Mouse (Mus musculus) activated CD4-positive, CD25-positive, alpha-beta regulatory T cell, adult 9 weeks (primary cell): ENCODE measurements around the gene 2310033P09Rik. TPM values are rescaled to one million over a fixed set of nuclear protein-coding genes. Genes with fewer than 3 reads are reported as not detected.

Experiments used
- polyA plus RNA-seq: library from polyadenylated mRNA; unstranded; fragments of 100-300 nt; shearing (Covaris generic); gene quantifications from one replicate; pipeline ENCODE4 v1.2.1, GENCODE M21; 2017

The 2310033P09Rik gene
- polyA plus RNA-seq, result 28.9 TPM

DNA sequence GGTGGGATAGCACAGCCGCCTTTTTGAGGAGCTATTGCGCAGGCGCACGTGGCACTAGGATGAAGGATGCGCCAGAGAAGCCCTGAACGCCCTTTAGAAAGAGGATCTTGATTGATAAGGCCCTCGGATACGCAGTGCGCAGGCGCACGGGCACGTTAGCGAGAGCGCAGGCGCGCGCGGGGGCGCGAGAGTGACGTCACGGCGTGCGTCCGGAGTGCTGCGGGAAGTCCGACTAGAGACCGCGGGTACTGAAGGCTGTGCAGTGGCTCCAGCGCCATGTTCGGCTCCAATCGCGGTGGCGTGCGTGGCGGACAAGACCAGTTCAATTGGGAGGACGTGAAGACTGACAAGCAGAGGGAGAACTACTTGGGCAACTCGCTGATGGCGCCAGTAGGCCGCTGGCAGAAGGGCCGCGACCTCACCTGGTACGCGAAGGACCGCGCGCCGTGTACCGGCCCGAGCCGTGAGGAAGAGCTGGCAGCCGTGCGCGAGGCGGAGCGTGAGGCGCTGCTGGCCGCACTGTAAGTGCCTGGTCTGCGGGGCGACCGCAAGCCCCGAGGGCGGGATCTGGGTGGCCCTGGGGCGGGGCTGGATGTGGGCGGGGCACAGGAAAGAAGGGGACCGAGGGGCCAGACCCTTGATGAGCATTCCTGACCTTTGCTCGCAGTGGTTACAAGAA lies at the start of gene 2310033P09Rik:
2310033P09Rik (plus strand) TSS at position 169 of the 679 bp plus-strand sequence.

DNA sequence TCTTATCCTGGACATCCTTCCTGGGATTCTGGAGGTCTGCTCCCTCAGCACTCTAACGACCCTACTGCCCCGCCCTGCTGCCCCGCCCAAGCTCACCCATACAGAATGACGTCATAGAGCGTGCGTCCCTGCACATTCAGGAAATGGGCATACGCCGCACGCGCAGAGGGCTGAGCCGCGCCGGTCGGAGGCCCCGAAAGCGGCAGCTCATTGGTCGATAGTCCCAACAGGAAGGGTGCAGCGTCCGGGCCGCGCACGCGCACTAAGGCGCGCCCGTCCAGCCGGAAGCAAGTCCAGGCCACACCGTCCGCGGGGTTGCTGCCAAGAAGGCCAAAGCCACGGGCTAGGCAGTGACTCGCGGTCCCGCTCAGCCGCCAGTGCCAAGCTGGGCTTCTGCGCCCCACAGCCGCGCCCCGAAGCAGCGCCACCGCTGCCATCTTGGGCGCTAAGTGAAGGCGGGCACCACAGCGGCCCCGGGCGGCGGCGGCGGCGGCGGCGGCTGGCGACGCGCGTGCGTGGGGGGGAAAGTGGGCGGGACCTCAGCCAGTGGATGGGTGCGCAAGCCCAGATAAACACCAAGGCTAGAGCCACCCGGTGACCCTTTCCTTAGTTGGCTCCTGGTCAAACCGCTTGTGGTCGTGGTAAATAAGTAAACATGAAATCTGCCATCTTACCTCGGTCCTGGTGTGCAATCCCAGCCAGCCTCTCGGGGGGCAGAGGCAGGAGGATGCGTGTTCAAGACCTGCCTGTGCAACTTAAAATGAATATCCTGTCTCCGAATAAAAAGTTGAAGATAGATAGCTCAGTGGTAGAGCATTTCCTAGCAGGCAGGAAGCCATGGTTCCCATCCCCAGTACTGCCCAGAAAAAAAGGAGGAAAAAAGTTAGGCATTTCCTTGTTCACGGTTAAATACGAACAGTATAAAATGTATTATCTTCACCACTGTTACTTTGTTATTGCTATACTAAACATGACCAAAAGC lies 44.6 kb upstream of the 2310033P09Rik start, which contains the start of gene Iba57:
Iba57 (minus strand) TSS at position 485 of the 982 bp plus-strand sequence.

DNA sequence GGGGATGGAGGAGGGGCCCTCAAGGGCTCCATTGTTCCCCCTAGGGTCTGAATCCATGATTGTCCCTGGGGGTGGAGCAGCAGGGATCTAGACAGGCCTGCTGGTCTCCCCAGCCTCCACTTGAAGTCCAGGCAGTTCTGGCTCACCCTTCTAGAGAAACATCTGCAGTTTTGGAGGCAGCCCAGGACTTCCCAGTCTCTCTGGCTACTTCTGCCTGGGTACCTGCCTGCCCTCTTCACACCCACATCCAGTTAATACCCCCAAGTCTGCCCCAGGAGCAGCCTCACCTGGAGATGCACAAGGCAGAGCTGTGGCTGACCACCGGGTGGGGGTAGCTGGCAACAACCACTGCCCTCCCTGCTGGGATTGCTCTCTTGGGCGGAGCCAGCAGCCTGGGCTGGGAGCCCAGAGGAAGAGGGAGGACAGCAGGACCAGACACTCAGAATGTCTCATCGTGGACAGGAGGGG lies 25.2 kb upstream of the 2310033P09Rik start, which contains the start of gene Gjc2:
Gjc2 (minus strand) TSS at position 350 of the 468 bp plus-strand sequence.

DNA sequence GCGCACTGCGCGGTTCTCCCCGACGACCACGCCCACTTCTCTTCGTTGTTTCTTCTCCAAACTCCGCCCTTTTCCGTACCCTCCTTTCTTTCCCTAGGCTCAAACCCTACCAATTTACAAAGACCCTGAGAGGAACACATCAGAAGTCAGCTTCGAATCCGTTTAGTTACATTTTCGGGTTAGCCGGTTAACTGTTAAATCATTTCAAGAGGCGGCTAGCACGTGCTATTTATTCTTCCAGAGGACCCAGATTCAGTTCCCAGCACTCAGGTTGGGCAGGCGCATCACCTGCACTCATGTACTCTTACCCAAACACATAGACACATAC lies 16.1 kb upstream of the 2310033P09Rik start, which contains the start of gene Guk1:
Guk1 (minus strand) TSS at position 154 of the 328 bp plus-strand sequence.

DNA sequence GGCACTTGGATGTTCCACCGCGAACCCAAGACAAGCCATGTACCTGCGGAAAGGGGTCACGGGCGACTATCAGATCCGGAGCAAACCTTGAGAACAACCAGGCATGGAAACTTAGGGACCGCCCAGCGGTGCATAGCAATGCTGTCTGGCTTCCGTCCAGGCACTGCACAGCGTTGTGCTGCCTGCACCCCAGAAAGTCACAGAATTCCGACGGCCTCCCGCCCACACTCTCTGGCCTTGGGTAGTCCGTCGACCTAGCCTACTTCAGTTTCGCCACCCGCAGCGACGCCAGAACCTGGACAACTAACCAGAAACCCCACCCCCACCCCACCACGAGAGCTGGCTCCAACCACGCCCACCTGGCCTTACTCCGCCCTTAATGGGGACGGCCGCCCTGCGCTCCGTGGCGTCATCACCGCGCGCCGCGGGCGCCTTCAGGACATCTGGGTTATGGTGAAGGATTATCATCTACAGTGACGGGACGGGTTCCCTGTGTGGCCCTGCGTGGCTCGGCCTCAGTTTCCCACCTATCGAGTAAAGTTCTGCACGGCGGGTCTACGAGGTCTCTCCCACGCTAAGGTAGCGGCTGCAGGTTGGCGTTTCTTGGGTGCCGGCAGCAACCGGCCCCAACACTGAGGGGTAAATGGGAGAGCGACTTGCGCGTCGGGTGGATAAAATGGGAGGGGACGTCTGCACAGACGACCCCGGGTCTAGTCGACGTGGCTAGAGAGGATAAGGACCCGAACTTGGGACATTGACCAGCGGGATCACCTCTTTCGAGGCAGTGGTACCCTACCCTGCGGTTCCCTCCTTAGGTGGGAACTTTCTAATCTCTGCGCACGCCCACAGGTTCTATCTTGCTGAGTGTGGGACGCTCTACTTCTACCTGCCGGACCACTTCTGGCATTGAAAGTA lies 5.8 kb upstream of the 2310033P09Rik start, which contains the start of gene Mrpl55:
Mrpl55 (plus strand) TSS at position 406 of the 915 bp plus-strand sequence.

DNA sequence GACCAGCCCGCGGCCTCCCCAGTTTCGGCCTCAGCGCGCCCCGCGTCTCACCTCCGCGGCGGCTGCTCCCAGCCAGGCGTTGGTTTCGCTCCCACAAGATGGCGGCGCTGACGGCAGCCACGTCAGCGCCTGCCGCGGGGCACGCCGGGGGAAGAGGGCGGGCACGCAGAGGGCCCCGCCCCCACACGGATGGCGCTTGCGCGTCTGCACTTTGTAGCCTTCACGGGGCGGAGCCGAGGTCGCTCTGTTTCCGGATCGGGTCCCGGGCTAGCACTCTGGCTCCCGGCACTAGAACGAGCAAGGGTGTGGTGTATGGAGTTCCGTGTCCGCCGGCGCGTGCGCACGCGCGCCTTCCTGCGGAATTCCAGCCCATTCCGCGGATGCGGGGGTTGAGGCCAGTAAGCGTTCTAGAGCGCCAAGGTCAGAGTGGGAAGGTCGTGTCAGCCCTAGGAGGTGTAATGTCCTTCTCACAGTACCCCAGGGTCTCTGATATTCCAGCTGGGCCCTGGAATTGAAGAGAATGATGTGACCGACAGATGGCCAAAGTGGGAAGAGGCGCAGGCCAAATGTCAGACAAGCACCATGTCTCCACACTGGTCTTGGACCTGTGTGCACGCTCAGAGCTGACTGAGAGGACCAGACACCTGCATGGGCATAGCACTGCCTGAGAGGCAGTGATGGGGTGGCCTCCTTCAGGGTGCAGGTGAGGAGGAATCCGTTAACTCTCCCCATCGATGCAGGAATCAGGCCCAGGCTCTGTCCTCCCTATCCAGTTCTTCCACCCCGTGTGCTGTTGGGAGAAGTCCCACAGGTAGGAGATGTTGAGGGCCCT lies 20.2 kb downstream of the 2310033P09Rik start, which contains the start of gene Arf1:
Arf1 (minus strand) TSS at position 149 of the 832 bp plus-strand sequence.

Other genes with a start within 250 kb of the 2310033P09Rik start
- 33.6 TPM for gene Trim11, start 230.2 kb upstream of the 2310033P09Rik start, polyA plus RNA-seq
- gene Obscn, start 71.9 kb upstream of the 2310033P09Rik start, polyA plus RNA-seq, result not detected
- gene Iba57, start 44.6 kb upstream of the 2310033P09Rik start, polyA plus RNA-seq, result 2.3 TPM
- gene Gjc2, start 25.1 kb upstream of the 2310033P09Rik start, polyA plus RNA-seq, result not detected
- 79.9 TPM for gene Guk1, start 16.1 kb upstream of the 2310033P09Rik start, polyA plus RNA-seq
- 51.4 TPM for gene Mrpl55, start 5.8 kb upstream of the 2310033P09Rik start, polyA plus RNA-seq
- gene Arf1, start 19.9 kb downstream of the 2310033P09Rik start, polyA plus RNA-seq, result 499 TPM
- gene Wnt3a, start 82.4 kb downstream of the 2310033P09Rik start, polyA plus RNA-seq, result not detected
- gene Wnt9a, start 98.6 kb downstream of the 2310033P09Rik start, polyA plus RNA-seq, result not detected
- gene Prss38, start 167.3 kb downstream of the 2310033P09Rik start, polyA plus RNA-seq, result not detected
- 14.5 TPM for gene Jmjd4, start 241.7 kb downstream of the 2310033P09Rik start, polyA plus RNA-seq
- gene Snap47, start 242.9 kb downstream of the 2310033P09Rik start, polyA plus RNA-seq, result 64.8 TPM